Mouse (Mus musculus): ENCODE results near the gene Gm17617.
"Not testable (repeated sequence)": the region's sequence is repeated elsewhere in the genome, so short reads cannot be mapped to it uniquely, and the experiment has no call there.

The Gm17617 gene

DNA sequence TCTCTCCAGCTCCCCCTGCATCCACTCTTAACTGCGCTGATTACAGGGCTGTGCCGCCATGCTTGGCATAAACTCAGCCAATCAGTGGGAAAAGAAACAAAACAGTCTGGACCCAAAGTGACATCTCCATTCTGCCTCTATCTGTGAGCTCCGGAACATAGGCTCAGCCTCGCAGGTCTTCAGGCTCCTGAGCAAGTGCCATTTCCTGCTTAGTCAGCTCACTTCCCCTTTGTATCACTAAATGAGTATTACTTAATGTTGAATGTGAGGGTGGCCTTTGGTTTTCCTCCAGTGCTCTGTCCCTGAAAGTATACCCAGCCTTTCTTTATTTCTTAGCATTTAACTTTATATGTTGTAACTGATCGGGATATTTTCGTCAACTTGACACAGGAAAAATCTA, 8.4 kb downstream of the Gm17617 start:
- DNase-seq = no peak

DNA sequence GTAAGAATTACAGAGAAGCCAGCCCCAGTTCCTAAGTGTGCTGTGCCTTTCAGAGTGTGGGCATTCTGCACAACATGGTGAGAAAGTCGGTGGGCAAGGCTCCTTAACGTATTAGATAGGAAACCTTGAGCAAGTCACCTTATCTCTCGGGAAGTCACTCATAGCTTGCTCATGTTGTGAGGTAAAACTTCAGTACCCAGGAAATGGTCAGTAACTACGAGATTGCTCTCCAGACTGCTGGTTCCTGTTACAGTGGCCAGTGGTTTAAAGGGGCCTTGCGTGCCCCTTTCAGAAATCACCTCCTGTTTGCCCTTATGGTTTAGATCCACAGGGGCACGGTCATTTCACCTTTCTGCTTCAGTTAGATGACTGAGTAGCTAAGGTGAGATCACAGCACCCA, 19.0 kb downstream of the Gm17617 start:
- DNase-seq = no peak

DNA sequence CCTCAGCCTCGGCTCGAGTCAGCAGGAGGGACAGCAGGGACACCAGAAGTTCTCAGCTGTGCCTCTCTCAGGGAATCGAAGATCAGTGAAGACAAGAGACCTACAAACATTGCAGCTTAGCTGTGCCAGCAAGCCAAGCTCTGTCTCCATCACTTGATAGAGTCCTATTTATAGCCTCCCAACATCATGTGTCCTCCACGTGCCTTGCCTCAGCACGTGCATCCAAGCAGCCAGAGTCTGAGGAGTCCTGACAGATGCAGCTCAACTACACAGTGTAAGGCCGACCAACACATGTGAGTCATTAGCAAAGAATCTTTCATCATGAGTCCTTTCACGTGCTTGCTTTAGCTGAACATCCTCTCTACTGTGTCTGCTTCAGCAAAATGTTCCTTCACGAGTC, 25.7 kb downstream of the Gm17617 start:
- DNase-seq = no peak

DNA sequence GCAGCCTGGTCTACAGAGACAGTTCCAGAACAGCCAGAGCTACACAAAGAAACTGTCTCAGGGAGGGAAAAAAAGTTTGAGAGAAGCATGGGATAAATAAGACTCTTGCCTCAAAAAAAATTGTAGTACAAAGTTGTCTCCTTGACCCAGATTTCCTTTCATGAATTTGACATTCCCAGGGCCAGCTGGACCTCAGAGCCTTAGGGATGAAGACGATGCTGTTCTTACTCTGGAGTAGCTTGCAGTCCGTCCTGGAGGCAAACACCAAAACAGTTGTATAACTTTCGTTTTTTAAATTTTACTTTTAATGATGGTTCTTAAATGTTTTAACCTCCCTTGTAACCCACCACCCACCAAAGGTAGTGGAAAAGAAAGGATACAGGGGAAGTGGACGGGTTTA, 26.2 kb downstream of the Gm17617 start:
- DNase-seq = no peak

DNA sequence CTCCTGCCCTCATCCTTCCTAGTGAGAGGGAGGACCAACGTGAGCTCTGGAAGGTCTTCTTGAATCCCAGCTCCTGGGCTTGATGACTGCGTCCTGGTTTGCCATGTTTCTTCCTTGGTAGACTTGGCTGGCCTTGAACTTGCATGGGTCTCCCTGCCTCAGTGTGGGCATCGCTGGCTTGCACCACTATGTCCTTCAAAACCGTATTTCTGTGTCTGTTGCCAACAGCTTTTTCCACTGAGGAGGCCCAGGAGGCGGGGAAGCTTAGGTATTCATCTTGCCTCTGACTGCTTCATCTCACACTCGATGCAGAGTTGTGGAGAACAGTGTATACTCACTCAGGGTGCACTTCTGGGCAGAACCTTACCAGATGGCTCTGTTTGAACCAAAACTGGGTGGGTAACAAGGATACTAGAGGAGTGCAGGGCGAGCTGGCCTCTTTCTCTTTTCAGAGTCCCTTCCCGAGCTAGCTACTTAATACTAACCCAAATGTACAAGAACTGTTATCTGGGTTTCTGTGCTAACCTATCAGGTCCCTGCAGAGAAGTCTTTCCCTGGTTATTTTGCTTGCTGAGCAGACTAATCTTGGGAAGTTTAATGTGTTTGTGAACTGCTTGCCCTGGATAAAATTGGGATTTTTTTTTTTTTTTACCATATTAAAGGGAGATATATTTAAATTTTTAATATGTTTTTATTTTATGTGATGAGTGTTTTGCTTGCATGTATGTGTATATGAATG, 27.2 kb downstream of the Gm17617 start:
- DNase-seq = peak; percentile 5

DNA sequence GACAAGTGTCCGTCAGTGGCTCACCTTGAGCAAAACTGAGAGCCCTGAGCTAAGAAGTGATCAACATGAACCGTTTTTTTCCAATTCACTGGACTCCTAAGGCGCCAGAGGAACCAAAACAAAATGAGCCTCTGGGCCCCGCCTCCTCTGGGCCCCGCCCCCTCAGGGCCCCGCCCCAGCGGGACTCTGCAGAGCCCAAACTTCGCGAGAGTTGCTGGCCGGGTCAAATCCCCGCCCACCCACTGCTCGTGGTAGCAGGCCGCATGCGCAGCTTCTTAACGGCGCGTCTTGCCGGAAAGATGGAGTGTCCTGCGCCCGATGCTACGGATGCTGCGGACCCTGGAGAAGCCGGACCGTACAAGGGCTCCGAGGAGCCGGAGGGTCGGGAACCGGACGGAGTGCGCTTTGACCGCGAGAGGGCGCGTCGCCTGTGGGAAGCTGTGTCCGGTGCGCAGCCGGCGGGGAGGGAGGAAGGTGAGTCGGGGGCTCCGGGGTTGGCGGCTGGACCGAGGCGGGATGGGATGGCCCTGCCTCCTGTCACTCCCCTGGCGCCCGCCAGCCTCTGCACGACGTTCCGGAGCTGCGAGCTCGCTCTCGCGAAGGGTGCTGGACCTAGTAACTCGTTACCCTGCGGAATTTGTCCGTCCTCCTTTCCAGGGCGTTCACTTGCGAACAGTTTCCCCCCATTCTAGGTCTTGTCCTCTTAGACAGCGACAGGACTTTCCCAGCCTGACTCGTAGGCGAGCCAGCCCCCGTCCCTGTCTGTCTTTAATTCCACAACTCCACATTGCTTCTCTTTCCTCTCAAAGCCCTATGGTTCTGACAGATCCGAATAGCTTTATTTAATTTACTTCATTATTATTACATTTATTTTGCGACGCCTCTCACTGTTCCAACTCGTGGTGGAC, 28.0 kb downstream of the Gm17617 start, which contains the start of gene Zfp346:
Gene Zfp346 (plus strand): TSS at position 267 of the 908 bp plus-strand sequence.
- DNase-seq = peak; percentile 92

DNA sequence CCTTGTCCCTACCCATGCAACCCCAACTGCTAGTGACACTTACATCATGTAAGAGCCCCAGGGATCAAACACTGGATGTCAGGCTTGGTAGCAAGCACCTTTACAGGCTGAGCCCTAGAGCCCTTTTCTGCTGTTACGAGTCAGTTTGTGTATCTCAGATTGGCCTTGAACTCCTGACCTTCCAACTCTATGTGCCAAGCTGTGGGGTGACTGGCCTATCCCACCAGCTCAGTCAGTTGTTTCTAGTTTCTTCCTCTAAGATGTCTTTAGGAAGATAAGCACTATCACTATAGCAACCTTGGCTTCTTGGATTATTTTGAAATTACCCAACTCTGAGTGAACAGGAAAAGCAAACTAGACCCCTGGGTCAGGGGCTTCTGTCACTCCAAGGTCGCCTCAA, 30.0 kb downstream of the Gm17617 start:
- no peak for DNase-seq

DNA sequence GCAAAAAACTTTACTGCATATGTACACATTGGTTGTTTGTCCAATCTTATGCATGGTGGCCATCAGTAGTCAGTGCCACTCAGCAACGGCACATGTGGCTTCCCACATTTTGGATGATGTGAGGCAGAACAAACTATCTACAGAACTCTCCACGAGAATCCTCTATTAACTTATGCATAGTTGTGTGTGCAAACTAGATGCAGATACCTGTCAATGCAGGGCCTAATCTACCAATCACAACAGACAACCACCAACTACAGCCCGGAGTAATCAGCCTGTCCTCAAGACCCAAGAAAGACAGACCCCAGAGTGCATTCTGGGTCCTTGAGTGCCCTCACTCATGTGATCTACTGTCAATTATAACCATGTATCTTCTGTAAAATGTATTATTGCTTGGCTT, 31.0 kb downstream of the Gm17617 start:
- no peak for DNase-seq

DNA sequence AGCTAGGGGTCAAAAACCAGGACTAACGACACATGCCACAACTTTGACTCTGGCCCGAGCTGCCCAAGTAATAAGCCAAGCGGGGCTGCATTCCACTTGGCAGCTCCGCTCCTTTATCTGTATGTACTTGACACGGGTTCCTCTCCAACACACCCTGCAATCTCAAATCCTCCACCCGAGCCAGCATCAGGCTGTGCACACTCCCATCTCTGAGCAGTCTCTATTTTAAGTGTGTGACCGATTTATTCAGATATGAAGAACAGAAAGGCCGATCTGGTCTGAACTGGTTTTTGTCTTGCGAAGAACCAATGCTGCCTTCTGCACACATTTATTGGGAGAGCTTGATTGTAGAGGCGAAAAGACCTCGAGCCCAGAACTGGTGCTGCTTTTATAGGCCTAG, 31.7 kb downstream of the Gm17617 start:
- no peak for DNase-seq

DNA sequence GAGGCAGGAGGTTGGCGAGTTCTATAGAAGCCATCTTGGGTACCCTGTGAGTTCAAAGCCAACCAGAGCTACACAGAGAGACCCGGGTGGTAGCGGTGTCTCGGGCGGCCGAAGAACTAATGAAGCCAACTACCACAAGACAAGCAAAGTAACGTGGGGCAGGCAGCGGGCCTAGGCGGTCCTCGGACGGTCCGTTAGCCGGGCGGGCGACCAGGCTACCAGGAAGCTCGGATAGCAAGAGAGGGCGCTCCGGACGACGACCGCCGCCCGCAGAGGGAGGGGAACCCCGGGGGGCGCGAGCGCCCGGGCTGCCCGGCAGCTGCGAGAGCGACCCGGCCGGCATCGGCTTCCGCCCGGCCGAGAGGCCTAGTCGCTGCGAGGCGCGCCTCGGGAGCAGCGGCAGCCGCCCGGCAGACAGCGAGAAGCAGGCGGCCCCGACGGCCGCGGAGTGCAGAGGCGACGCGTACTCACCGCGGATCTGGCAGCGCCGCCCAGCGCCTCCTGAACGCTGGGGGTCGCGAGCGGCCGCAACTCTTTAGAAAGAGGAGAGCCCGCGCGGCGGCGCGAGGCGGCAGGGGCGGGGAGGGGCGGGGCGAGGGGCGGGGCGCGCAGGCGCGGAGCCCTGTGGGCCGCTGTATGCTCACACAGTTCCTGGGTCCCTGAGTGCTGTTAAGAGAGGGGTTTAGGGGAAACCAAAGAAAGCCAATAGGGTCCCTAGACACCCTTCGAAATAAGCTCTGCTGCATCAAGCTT, 33.4 kb downstream of the Gm17617 start, which contains the start of gene Uimc1:
Gene Uimc1 (minus strand): TSS at position 575 of the 753 bp plus-strand sequence.
- DNase-seq = peak; percentile 85

DNA sequence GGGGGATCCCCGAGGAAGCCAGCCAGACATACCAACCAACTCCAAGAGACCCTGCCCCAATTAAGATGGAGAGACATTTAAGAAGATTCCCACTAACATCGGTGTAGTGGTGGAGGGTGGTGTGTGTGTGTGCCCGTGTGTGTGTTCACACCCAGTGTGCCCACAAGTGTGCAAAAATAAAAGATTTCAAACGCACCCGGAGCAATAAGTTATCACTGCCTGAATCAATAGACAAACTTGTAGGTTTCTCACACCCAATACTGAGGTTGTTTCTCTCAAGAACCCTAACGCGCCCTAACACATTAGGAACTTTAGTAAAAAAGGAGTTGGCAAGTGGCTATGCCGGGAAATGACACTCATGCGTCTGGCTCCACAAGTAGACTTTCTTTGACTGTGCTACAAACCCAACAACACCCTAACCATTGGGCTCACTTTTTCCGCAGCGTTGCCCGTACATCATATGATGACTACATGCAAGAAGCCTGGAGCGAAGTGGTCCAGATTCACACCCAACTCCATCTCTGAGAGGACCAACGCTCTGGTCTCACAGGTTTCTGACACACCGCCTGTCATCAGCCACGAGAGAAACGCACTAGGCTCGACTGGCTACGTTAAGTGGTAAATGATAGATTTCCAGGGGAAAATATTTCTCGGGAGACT, 34.2 kb downstream of the Gm17617 start:
- DNase-seq = peak; percentile 25

DNA sequence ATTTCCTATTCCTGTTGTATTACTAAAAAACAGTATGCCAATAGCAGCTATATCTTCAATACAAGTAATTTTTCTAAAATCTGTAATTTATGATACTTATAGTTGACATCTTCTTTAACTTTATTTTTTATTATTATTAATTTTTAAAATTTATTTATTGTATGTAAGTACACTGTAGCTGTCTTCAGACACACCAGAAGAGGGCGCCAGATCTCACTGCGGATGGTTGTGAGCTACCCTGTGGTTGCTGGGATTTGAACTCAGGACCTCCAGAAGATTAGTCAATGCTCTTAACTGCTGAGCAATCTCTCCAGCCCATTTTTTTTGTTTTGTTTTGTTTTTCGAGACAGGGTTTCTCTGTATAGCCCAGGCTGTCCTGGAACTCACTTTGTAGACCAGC, 35.5 kb downstream of the Gm17617 start:
- not testable (repeated sequence) for DNase-seq

DNA sequence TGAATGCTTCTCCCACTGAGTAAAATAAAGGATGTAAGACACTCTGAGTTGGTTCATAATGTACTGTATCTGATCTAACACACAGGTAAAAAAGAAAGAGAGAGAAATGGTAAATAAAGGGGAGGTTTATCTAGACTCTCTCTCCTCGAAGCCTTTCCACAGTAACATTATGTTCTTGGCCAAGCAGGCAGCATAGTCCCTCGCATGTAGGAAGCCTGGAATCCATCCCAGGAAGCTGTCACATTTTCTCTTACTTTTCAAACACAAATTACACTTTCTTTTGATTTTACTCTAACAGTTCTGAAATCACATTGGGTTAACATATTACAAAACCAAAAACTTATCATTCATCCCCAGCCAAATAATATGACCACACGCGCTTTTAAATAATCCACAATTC, 40.8 kb downstream of the Gm17617 start:
- no peak for DNase-seq
